9 mouse cellular contexts compared by ENCODE assay signal in the genomic region with DNA sequence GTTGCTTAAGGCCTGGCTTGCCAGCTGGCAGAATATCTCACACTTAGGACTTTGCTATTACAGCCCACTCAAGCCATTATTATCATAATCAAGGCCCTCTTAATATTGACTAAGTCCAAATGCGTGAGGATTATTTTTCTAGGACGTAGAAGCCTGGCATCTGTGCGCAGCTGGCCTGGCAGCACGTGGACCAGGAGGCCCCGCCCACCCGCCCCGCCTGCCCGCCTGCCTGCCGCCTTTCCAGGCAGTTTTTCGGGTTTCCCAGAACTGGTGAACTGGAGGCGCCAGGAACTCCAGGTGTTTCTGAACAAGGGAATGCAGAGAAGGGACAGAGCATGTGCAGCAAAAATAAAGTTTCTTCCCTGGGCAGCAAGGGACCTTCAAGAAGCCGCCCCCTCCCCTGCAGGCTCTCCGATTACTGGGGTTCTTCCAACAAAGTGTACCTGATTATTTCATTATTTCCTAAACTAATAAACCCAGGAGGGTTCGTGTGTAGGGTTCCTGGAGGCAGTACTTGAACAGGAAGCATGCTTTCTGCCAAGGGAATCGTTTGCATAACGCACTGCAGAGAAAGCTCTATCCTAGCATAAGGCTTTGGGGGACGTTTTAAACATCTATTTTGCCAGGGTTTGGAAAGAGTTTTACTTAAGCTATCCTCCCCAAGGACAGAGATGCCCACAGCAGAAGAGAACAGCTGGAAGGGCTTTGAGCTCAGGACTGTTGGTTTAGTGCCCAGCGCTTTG. TPM values are rescaled to one million over a fixed set of nuclear protein-coding genes. Genes with fewer than 3 reads are reported as not detected.
DNase-seq lines count a peak whose midpoint lies in the region; ATAC-seq and TF ChIP-seq lines count a peak whose summit lies in the region.
"Had no signal": no experiment of that assay in that cellular context is flagged by ENCODE, and none has a peak within 500 bp of the region (broad histone marks: within the 10 kb centered on the region; RNA-seq: fewer than 3 reads in every experiment).

No protein-coding gene starts in this region.

- no peaks in the 10 kb centered on the region for H3K36me3 ChIP-seq in intestine, postnatal 0 days (ENCODE audit: control insufficient read depth, insufficient read depth)
- H3K36me3 ChIP-seq in lung, embryonic 16.5 days (ENCODE audit: control insufficient read depth, insufficient read depth, low read length) = no peaks in the 10 kb centered on the region
- H3K36me3 ChIP-seq in small intestine, adult 2 months (ENCODE audit: control insufficient read depth, insufficient read depth, low read length) = no peaks in the 10 kb centered on the region

- H3K4me1 ChIP-seq in intestine, postnatal 0 days (replicated peaks; ENCODE audit: control insufficient read depth, insufficient read depth, low read length) = peaks cover 5% of the 10 kb centered on the region; the same call in 1 of the 2 replicates
- peaks cover 21% of the 10 kb centered on the region for H3K4me1 ChIP-seq in lung, embryonic 16.5 days (replicated peaks; ENCODE audit: control insufficient read depth, insufficient read depth, low read length)
- peaks cover 3% of the 10 kb centered on the region; the same call in 1 of the 2 replicates for H3K4me1 ChIP-seq in small intestine, adult 2 months (ENCODE audit: control insufficient read depth, insufficient read depth, insufficient read length, low read length)

- no peaks in the 10 kb centered on the region for H3K27me3 ChIP-seq in intestine, postnatal 0 days (replicated peaks; ENCODE audit: control insufficient read depth, insufficient read depth, low read length)
- no peaks in the 10 kb centered on the region for H3K27me3 ChIP-seq in lung, embryonic 16.5 days (ENCODE audit: control insufficient read depth, insufficient read depth, low read depth, low read length)
- no peaks in the 10 kb centered on the region for H3K27me3 ChIP-seq in small intestine, adult 2 months (ENCODE audit: control insufficient read depth, insufficient read depth, low read length)

- peak; percentile 50 for ATAC-seq in granulocyte monocyte progenitor cell, adult 5-6 weeks (replicated peaks; ENCODE audit: poor library complexity, severe bottlenecking)
- peak; percentile 65 for ATAC-seq in intestine, postnatal 0 days
- peak; percentile 73 for ATAC-seq in lung, embryonic 16.5 days (ENCODE audit: low read depth)
- no peak for ATAC-seq in erythroblast, adult 5-6 weeks (replicated peaks; ENCODE audit: low FRiP score, poor library complexity, severe bottlenecking)

- no peak for TF ChIP-seq CTCF in intestine, postnatal 0 days (IDR thresholded peaks at IDR 0.05; ENCODE audit: low read depth)
- TF ChIP-seq CTCF in small intestine, adult 2 months (IDR thresholded peaks at IDR 0.05; ENCODE audit: extremely low read depth, insufficient read length, insufficient replicate concordance, low read depth, low read length) = no peak

- H3K4me3 ChIP-seq in intestine, postnatal 0 days (ENCODE audit: low read depth, low read length) = 0 out of 2 replicates have a peak overlapping the region, but pooled peaks have one; percentile 5
- H3K4me3 ChIP-seq in lung, embryonic 16.5 days (ENCODE audit: low read length) = peak overlapping the region; percentile 24
- H3K4me3 ChIP-seq in small intestine, adult 2 months (ENCODE audit: low read depth, low read length) = peak overlapping the region; percentile 48

- TF ChIP-seq POLR2A in small intestine, adult 2 months (IDR thresholded peaks at IDR 0.05; ENCODE audit: low read depth, low read length) = no peak

- H3K9me3 ChIP-seq in intestine, postnatal 0 days (ENCODE audit: control insufficient read depth) = no peaks in the 10 kb centered on the region
- H3K9me3 ChIP-seq in lung, embryonic 16.5 days (ENCODE audit: control insufficient read depth, low read length) = no peaks in the 10 kb centered on the region

- 11% methylated on average over 18 of the region's 18 CpGs for WGBS in intestine, postnatal 0 days
- WGBS in lung, embryonic 16.5 days = 11% methylated on average over 18 of the region's 18 CpGs
- 14% methylated on average over 18 of the region's 18 CpGs for WGBS in small intestine, adult 2 months

- H3K4me2 ChIP-seq in intestine, postnatal 0 days (replicated peaks; ENCODE audit: low read depth) = peak overlapping the region; percentile 54
- H3K4me2 ChIP-seq in lung, embryonic 16.5 days (ENCODE audit: low read depth, low read length) = peak overlapping the region; percentile 41

- peak; percentile 54 for DNase-seq in adrenal gland, postnatal 14 days
- DNase-seq in adrenal gland, postnatal 4 days (ENCODE audit: low spot score in 2 of 2) = no peak
- DNase-seq in B cell, adult 2 months = no peak

- H3K9ac ChIP-seq in intestine, postnatal 0 days (ENCODE audit: low read depth, low read length) = no peak overlapping the region
- peak overlapping the region; percentile 42 for H3K9ac ChIP-seq in lung, embryonic 16.5 days (ENCODE audit: low read length)

- H3K27ac ChIP-seq in intestine, postnatal 0 days (ENCODE audit: low read depth, low read length) = no peak overlapping the region
- peak overlapping the region; percentile 63 for H3K27ac ChIP-seq in lung, embryonic 16.5 days (ENCODE audit: low read length)
- peak overlapping the region; percentile 3; the same call in 1 of the 2 replicates for H3K27ac ChIP-seq in small intestine, adult 2 months (ENCODE audit: insufficient read depth, low read depth, low read length)

RNA-seq across cellular contexts. Expression of a gene that starts 8.4 kb away (rescaled TPM):
- total RNA-seq in adrenal gland, postnatal 14 days (2021) = 0.30 TPM in 1 of 2 replicates, not detected in the other
- 10 to 100 TPM in 1 of 2 experiments, under 1 TPM in 1; 0.40 to 13.6 TPM for total RNA-seq in adrenal gland, postnatal 4 days (2021)
- total RNA-seq in granulocyte monocyte progenitor cell, adult 5-6 weeks (2014; fragmentation: Nextera tagmentation) = 1.4 TPM in 1 of 2 replicates, not detected in the other
- total RNA-seq in granulocyte monocyte progenitor cell, adult 5-6 weeks (2017) = 0.77 TPM in 1 of 2 replicates, not detected in the other
- polyA plus RNA-seq in intestine, postnatal 0 days (2015; fragmentation: Nextera tagmentation; extraction: Ambion mirVana) = 0.48 and 0.68 TPM in 2 replicates
- polyA plus RNA-seq in lung, embryonic 16.5 days (2015; fragmentation: Nextera tagmentation; extraction: Ambion mirVana) = 0.35 and 0.97 TPM in 2 replicates
- 0.28 and 23.3 TPM in 2 replicates for polyA plus RNA-seq in small intestine, adult 2 months (2012; rRNA removed)
- not detected in 2 replicates for total RNA-seq in erythroblast, adult 5-6 weeks (2015; ENCODE audit: low replicate concordance)
- total RNA-seq in erythroblast, adult 5-6 weeks (2017; ENCODE audit: low replicate concordance) = 0.34 TPM in 1 of 2 replicates, not detected in the other

RNA-seq across cellular contexts. Expression of a gene that starts 10.1 kb away (rescaled TPM):
- total RNA-seq in adrenal gland, postnatal 14 days (2021) = 0.44 TPM in 1 of 2 replicates, not detected in the other
- not detected for total RNA-seq in adrenal gland, postnatal 4 days (2021)
- total RNA-seq in granulocyte monocyte progenitor cell, adult 5-6 weeks (2014; fragmentation: Nextera tagmentation) = not detected in 2 replicates
- total RNA-seq in granulocyte monocyte progenitor cell, adult 5-6 weeks (2017) = 0.04 TPM in 1 of 2 replicates, not detected in the other
- polyA plus RNA-seq in intestine, postnatal 0 days (2015; fragmentation: Nextera tagmentation; extraction: Ambion mirVana) = 0.44 TPM in 1 of 2 replicates, not detected in the other
- polyA plus RNA-seq in lung, embryonic 16.5 days (2015; fragmentation: Nextera tagmentation; extraction: Ambion mirVana) = 0.20 TPM in 1 of 2 replicates, not detected in the other
- polyA plus RNA-seq in small intestine, adult 2 months (2012; rRNA removed) = 0.04 TPM in 1 of 2 replicates, not detected in the other
- total RNA-seq in erythroblast, adult 5-6 weeks (2015; ENCODE audit: low replicate concordance) = not detected in 2 replicates
- total RNA-seq in erythroblast, adult 5-6 weeks (2017; ENCODE audit: low replicate concordance) = not detected in 2 replicates

RNA-seq across cellular contexts. Expression of a gene that starts 28.1 kb away (rescaled TPM):
- 24.4 and 62.7 TPM in 2 replicates for total RNA-seq in adrenal gland, postnatal 14 days (2021)
- total RNA-seq in adrenal gland, postnatal 4 days (2021) = 10 to 100 TPM; 32.3 to 39.8 TPM
- total RNA-seq in granulocyte monocyte progenitor cell, adult 5-6 weeks (2014; fragmentation: Nextera tagmentation) = 1,912 and 2,149 TPM in 2 replicates
- total RNA-seq in granulocyte monocyte progenitor cell, adult 5-6 weeks (2017) = 1,225 and 1,275 TPM in 2 replicates
- polyA plus RNA-seq in intestine, postnatal 0 days (2015; fragmentation: Nextera tagmentation; extraction: Ambion mirVana) = 22.2 and 22.6 TPM in 2 replicates
- 85.2 and 98.2 TPM in 2 replicates for polyA plus RNA-seq in lung, embryonic 16.5 days (2015; fragmentation: Nextera tagmentation; extraction: Ambion mirVana)
- 11.2 and 22.6 TPM in 2 replicates for polyA plus RNA-seq in small intestine, adult 2 months (2012; rRNA removed)
- total RNA-seq in erythroblast, adult 5-6 weeks (2015; ENCODE audit: low replicate concordance) = 1,174 and 1,226 TPM in 2 replicates
- total RNA-seq in erythroblast, adult 5-6 weeks (2017; ENCODE audit: low replicate concordance) = 299 and 335 TPM in 2 replicates

RNA-seq across cellular contexts. Expression of a gene that starts 37.9 kb away (rescaled TPM):
- 177 and 231 TPM in 2 replicates for total RNA-seq in adrenal gland, postnatal 14 days (2021)
- total RNA-seq in adrenal gland, postnatal 4 days (2021) = 100 to 1,000 TPM; 174 to 199 TPM
- total RNA-seq in granulocyte monocyte progenitor cell, adult 5-6 weeks (2014; fragmentation: Nextera tagmentation) = not detected in 2 replicates
- total RNA-seq in granulocyte monocyte progenitor cell, adult 5-6 weeks (2017) = not detected in 2 replicates
- 74.8 and 76.7 TPM in 2 replicates for polyA plus RNA-seq in intestine, postnatal 0 days (2015; fragmentation: Nextera tagmentation; extraction: Ambion mirVana)
- 1,118 and 1,160 TPM in 2 replicates for polyA plus RNA-seq in lung, embryonic 16.5 days (2015; fragmentation: Nextera tagmentation; extraction: Ambion mirVana)
- polyA plus RNA-seq in small intestine, adult 2 months (2012; rRNA removed) = 76.2 and 91.8 TPM in 2 replicates
- 1.9 TPM in 1 of 2 replicates, not detected in the other for total RNA-seq in erythroblast, adult 5-6 weeks (2015; ENCODE audit: low replicate concordance)
- 1.9 TPM in 1 of 2 replicates, not detected in the other for total RNA-seq in erythroblast, adult 5-6 weeks (2017; ENCODE audit: low replicate concordance)
- total RNA-seq: neutrophil, adult 5-6 weeks had no signal

RNA-seq across cellular contexts. Expression of a gene that starts 56.0 kb away (rescaled TPM):
- 6.0 and 7.4 TPM in 2 replicates for total RNA-seq in adrenal gland, postnatal 14 days (2021)
- total RNA-seq in adrenal gland, postnatal 4 days (2021) = 10 to 100 TPM; 10.4 to 11.1 TPM
- total RNA-seq in granulocyte monocyte progenitor cell, adult 5-6 weeks (2014; fragmentation: Nextera tagmentation) = 0.64 TPM in 1 of 2 replicates, not detected in the other
- 1.2 and 1.6 TPM in 2 replicates for total RNA-seq in granulocyte monocyte progenitor cell, adult 5-6 weeks (2017)
- polyA plus RNA-seq in intestine, postnatal 0 days (2015; fragmentation: Nextera tagmentation; extraction: Ambion mirVana) = 0.55 and 0.64 TPM in 2 replicates
- polyA plus RNA-seq in lung, embryonic 16.5 days (2015; fragmentation: Nextera tagmentation; extraction: Ambion mirVana) = 7.1 and 7.8 TPM in 2 replicates
- polyA plus RNA-seq in small intestine, adult 2 months (2012; rRNA removed) = 0.04 and 0.11 TPM in 2 replicates
- 197 and 198 TPM in 2 replicates for total RNA-seq in erythroblast, adult 5-6 weeks (2015; ENCODE audit: low replicate concordance)
- 348 and 388 TPM in 2 replicates for total RNA-seq in erythroblast, adult 5-6 weeks (2017; ENCODE audit: low replicate concordance)
